Mouse (Mus musculus) cerebellum, adult 11 months (tissue): ENCODE results near the gene Adat2.

Experiments used
- DNase-seq: peaks from one replicate; pipeline ENCODE4 v3.0.0; 2022

The Adat2 gene

DNA sequence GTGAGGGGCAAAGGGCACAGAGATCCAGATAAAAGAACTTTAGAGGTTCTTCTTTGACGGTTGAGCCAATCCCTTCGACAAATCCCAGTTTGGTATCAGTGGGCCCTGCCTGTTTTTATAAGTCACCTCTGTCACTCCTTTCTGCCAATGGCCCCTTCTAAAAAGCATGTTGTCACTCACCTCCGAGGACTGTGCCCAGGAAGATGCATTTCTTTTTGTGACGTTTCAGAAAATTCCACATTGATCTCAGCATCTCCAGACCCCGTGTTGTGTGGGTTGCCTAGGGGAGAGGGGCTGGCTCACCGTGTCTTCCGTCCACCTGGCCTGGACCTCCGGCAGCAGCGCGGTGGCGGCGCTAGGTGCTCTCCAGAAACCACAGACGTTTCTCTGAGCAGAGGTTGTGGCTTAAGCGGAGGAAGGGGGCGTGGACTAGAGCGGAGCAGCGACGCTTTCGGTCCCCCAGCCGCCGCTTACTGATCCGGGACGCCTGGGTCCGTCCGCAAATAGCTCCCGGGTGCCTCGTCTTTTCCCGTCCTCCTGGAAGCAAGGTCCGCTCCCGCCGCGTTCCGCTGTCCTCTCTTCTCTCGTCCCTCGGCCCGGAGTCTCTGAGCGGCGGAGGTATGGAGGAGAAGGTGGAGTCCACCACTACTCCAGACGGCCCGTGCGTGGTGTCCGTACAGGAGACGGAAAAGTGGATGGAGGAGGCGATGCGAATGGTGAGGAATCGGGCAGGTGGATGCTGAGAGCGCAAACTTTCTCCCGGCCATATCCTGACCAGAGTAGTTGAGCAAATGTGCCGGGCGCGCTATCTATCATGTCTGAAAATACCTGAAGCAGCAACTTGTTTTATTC lies at the start of gene Adat2, which contains the start of gene Pex3:
Adat2 (plus strand) TSS at position 249 of the 852 bp plus-strand sequence.
Pex3 (minus strand) TSS at position 497 of the 852 bp plus-strand sequence.
- DNase-seq, result peak; percentile 82

DNA sequence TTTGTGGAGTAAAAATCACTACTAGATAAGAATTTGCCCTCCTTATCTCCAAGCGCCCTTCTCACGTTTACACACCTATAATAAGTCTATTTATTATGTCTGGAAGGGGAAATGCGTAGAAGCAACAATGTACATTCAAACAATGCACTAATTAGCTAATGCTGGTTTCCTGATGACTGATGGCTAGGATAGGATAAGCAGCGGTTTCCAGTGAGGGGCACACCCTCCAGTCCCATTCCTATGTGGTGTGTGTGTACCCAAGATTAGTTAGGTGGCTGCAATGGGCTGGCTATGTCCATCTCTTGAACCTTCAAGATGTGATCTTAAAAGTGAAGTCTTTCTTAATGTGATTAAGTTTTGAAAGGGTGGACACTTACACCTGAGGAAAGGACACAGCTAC lies 30.8 kb upstream of the Adat2 start:
- no peak for DNase-seq

DNA sequence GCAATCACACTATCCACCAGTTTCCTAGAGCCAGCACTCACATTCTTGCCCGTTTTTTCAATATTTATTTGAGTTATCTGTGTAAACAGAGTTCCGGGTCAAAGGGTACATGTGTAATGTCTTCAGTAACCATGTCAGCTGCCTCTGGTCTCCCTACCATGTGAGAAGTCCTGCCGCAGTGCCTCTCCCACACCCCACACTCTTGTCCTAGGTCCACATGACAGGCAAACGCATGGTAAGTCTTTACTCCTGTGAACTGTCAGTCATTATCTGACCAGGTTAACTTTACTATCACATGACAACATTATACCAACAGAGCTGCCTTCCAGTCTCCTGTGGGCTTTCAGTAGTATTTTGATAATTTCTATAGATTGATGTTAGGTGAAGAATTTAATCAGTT lies 24.5 kb upstream of the Adat2 start:
- DNase-seq, result no peak

DNA sequence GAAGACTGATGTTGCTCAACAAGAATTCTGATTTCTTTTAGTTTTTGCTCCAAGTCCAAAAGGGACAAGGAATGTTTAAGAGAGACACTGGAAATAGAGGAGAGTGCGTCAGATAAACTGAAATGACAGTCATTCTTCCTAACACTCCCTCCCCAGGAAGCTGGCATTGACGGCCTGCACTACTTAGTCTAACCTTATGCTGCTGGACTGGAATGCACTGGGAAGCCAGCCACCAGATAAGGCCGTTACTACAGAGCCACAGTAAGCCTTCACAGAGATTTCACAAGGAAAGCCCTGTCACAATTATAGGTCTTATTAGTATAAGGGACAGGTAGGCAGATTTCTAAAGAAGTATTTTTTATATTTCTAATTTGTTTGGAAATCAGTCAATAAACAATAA lies 17.9 kb upstream of the Adat2 start:
- DNase-seq, result no peak

DNA sequence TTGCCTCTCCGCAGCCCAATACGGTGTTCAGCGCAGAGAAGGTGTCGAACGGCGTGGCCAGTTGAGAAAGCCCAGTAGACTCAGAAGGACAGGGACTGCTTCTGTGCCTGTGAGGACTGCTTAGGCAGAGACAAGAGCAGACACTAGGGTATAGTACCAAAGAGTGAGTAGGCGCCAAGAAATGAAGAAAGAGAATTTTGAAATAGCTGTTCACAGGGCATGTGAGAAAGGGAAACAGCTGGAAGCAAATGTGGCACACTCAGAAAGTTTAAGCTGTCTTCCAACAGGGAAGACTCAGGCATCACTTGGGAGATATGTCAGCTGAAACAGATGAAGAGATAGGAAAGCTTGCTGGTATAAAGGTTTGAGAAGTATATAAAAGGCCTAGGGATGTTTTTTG lies 16.0 kb upstream of the Adat2 start:
- DNase-seq, result no peak

DNA sequence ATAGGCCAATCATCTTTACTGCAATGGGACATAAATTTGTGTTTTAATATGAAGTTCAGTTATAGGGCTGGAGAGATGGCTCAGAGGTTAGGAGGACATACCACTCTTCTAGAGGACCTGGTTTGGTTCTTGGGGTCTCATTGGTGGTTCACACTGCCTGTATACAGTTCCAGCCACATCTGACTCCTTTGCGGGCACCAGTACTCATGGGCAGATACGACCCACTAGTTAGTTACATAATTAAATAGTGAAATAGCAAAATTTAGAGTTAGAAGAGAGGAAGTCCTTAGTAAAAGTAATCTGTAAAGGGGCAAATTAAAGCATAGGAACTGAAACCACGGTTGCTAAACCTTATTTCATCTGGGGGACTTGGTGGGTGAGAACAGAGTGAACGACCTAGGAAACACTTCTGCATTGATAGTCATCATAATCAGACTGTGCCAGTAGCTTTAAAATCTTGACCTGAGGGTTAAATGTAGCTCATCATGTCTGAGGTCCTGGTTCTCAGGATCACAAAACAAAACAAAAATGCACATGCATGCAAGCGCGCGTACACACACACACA lies 12.8 kb upstream of the Adat2 start:
- no peak for DNase-seq

DNA sequence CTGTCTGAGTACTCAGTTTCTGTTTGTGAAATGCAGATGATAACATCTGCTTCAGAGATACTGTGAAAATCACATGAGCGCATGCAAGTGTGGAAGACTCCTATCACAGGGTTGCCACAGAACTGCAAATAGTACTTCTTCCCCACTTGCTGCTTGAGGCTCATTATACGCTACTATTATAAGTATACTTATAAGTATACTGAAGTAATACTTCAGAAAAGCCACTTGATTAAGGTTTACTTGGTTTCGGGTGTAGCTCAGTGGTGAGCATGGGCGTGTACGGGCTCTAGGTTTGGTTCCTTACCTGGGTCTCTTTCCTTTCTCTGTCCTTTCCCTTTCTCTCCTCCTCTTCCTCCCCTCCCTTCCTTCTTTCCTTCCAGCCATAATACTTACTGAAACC lies 11.0 kb upstream of the Adat2 start:
- no peak for DNase-seq

DNA sequence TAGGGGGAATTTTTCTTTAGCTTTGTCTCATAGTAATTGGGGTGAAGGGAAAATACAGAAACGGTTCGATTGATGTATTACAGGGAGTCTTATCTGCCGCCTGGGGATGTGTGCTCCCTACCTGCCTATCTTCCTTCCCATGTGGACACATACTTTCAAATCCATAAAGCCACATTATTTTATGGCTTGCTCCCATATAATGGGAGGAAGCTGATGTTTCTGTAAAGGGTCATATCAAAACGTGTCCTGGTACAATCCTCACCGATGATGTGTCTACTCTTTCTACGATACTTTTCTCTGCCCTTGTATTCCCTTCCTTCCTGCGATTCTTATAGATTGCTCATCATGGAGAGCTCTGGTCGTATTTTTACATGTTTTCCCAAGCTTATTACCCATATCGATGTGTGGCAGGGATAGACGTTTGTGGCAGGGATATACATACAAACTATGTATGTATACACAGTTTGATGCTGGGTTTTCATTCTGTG lies 848 bp downstream of the Adat2 start:
- no peak for DNase-seq

DNA sequence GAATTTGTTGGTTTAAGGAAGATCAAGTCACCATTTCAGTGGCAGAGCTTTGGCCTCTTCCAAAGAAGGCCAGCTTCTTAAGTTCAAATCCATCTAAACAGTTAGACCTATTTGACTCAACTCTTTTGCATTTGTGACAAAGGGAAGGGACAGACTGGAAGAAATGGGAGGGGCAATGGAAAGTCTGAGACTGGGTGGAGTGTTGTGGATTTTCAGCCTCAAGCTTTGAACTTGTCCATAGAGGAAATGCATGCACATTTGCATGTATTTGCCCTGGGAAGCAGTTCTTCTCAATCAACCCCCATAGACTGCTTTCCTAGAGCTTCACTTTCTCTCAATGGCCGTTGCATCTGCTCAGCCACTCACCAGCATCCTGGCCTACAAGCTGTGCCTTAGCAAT lies 1.6 kb downstream of the Adat2 start:
- no peak for DNase-seq

DNA sequence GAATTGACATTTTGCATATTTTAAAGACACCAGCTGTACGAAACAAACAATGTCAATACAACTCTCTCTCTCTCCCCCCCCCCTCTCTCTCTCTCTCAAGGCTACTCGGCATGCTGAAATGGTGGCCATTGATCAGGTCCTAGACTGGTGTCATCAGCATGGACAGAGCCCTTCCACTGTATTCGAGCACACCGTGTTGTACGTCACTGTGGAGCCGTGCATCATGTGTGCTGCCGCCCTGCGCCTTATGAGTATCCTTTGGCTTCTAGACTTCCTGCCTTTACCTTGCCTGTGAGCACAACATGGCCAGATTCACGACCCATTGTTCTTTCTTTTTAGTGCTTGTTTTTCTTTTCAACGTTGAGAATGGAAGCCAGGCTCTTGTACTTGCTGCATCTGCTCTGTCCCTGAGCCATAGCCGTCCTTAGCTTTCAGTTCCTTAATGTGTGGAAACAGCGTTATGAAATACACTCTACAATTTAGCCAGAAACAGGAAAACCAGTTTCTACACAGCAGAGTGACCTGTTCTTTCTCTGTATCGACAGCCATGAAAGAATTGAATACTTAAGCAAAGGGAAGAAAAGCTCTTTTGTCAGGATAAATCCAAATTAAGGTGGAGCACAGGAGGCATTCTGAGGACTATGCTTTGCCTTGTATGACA lies 7.5 kb downstream of the Adat2 start:
- DNase-seq, result no peak

DNA sequence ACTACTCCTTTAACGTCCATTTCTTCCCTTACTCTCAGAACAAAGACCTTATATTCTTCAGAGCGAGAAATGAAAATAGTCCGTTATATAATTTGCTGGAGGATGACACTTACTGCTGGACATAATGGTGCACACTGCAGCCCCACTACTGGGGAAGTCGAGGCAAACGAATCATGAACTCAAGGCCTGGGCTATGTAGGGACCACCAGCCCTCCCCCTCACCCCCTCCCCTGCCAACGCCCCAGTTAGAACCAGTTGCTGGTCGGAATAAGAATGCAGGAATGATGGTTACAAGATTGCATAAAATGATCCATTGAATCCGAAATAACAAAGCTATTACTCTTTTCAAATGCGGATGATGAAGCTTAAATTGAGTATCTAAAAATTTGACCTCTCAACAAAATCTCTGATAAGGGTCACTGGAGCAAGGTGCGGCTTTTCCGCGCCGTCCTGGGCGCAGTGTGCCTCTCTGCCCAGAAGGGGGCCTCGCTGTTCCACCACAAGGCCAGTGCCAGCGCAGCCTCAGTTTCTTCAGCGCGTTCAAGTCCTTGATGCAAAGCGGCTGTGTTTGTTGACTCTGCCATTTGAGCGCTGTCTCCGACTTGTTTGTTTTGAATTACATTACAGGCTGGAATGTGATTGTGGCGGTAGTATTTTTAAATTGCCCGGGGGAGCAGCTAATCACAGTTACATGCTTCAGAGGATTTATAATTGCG lies 11.8 kb downstream of the Adat2 start:
- DNase-seq, result peak; percentile 61

DNA sequence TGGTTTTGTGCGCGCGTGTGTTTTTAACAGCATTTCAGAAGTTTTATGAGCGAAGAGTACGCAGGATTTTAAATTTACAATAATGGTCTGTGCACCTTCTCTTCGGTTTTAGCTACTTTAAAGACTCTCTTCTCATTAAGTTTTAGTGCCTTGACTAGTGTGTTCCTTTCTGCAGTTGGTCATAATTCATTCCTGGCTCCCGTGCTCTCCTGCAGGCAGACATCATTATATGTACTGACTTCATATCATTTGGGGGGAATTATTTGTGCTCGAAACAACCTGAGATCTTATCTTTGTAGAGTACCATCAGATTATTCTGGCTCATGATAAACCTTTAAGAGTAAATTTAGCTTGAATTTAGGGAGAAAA lies 12.4 kb downstream of the Adat2 start:
- no peak for DNase-seq

DNA sequence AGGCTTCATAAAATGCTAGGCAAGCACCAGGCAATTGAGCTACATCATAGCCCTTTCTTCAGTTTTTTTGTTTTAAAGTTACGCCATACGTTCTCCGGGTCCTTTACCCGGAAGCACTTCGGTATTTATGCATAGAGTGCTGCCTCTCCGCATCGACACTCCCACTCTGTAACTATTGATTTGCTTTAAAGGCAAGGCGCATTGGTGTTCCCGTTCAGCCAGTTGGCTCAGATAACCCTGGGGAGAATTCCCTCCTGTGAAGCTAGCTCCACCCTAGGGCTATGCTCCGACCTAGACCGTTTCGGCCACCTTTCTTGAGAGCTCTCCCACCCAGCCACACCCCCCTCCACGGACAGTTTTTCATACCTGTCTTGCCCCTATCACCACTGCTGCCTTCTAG lies 13.7 kb downstream of the Adat2 start:
- DNase-seq, result no peak

DNA sequence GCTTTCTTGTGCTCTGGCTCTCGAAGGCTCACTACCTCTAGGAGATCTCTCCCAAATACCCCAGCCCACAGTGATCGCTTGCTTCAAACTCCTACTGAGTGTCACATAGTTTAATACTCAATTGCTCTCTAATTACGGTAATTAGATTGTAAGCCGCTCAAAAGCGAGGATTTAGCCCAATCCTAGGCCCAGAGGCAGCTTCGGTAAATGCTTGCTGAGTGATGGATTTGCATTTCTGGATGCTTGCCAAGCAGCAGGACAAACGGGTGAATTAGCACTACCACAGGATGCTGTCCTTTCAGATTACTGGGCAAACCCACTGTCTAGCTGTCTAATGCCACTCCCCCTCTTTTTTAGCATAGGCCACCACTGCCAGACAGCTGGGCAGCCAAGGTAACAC lies 17.1 kb downstream of the Adat2 start:
- no peak for DNase-seq

DNA sequence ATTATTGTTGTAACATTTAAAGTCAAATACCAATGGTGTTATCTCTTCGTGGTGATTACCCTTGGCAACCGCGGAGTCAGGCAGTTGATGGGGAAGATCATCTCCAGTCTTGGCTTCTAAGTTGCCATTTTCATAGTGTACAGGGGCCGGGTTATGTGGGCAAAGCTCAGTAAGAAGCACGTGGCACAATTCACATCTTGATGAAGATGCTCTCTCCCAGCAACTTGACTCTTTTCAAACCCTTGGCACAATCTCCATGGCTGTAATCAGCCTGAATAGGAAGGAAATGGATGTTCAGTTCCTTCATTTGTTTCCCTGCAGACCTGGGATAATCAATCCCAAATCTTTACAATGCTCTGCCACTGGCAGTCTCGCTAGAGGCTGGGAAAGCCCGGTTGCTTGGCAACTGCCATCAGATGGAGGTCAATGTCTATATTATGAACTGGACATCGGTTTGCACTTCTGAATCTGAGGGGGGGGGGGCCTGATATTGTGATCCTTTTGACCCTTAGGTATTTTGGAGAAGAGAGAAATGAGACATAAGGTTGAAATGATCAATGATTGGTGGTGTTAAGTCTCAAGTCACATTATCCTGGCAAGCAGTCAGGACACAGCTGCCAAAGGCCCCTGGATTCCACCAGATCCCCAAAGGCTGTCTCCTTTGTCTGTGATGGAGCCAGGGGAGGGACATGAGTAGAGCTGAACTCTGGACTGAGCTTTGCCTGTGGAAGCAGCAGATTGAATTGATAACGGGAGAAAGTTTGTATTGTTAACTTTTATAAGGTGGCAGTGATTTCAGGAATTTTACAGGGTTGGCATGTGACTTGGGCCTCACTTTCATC lies 18.2 kb downstream of the Adat2 start:
- no peak for DNase-seq

DNA sequence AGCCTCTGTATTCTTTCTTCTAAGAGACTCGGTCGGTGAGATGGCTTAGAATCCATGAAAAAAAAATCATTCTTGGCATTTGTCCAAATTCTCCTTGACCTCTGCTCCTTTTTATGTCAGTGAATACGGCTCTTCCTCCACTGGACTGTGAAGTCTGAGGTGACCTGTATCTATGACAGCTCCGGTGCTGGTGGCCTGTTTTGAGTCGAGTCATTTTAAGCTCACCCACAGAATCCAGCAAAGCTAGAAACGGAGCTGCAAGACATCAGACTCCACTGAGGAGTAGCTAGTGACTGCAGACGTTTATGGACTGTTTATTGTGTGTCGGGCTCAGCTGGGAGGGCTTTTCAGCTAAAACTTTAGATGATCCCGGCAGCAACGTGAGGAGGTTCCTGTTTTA lies 19.3 kb downstream of the Adat2 start:
- no peak for DNase-seq

DNA sequence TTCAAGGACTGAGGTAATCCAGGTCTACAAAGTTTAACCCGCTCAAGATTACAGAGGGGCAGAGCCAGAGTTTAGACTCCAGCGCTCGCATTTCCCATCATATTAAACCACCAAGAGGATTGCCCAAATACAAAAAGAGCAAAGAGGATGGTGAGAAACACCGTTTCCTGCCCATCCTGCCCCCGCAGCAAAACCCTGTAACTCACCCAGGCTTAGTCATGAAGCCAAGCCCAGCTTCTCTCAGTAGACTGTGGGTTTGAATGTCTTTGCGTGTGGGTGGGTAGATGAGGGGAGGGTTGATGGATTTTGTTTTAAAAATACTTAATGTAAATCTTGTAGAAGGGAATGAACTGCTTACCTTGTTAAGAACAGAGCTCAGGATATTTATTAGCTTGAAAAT lies 19.7 kb downstream of the Adat2 start:
- no peak for DNase-seq

DNA sequence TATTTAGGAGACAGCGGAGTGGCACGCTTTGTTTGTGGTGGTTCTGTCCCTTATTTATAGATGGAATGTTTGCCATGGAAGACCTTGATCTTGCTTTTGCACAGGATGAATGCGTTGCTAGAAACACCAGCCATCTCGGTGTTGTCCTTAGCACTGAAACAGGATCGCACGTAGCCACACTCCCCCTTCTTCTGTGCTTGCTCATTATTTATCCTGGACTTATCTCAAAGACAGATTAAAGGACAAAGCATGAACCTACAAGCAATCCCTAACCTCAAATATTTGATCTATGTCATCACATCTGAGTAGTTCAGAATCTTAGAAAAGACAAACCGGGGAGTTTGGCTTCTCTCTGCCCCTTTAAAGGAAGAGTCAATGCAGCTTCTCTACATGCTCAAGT lies 24.4 kb downstream of the Adat2 start:
- no peak for DNase-seq

DNA sequence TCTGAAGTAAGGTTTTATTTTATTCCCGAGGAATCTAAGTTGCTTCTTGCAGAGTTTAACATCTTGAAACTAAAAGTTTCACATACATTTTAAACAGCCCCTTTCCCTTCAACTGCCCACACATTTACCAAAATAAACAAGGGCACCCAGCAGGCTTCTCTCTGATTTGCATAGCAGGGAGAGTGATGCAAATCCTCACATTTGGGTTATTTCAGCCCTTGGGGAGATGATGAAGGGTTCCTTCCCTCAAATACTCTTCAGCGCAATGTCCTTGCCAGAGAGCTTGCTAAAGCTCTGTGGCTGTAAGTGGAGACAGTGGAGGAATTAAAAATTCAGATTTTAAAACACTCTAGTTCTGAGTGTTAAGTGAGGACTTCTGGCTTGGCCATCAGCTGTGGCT lies 35.2 kb downstream of the Adat2 start:
- DNase-seq, result no peak

DNA sequence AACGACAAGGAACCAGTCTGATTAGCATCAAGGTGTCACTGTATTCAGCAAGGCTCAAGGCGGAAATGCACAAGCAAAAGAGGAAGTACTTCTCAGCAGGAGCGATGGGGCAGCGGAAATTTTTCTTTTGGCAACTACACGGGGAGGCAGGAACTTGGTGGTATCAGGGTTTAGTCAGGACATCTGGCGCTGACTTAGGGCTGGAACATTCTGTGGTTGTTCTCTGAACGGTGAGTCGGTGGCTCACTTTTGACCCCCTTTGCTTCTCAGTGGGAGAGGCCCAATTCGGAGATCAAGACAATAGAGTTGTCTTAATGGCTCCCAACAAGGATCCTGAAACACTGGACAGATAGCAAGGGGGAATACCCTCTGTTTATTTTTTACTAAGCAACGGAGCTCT lies 39.5 kb downstream of the Adat2 start:
- no peak for DNase-seq

DNA sequence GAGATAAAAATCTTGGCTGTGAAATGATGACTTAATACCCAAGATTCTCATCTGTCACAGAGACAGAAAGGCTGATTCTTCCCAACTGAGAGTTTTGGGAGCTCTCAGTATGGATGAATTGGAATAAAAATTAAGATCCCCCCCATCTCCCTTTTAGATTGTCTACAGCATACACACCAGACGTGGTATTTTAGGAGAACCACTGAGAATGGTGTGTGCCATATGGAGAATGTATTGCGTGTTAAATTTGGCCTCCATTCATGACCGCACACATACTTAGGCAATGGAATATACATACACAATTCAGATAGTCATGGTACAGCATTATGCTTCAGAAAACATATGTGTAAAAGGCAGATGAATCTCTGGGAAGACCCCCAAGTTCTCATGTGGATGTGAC lies 40.8 kb downstream of the Adat2 start:
- DNase-seq, result no peak

DNA sequence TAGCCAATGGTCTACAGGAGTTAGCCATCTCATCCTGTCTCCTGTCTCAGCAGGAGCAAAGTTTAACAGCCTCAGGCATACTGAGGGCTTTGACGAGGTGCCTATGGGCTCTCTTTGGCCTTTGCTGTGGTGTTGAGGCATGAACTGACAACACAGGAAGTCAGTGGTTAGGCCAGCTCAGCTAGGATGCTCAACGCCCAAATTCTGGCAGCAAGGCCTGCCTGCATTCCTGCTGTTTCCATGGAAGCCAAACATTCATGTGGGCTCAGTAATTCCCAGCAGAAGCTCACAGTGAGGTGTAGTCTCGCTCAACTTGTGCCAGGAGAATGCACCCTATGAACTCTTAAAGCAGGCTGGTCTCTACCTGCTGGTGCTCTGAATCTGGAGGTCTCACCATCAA lies 43.4 kb downstream of the Adat2 start:
- no peak for DNase-seq

DNA sequence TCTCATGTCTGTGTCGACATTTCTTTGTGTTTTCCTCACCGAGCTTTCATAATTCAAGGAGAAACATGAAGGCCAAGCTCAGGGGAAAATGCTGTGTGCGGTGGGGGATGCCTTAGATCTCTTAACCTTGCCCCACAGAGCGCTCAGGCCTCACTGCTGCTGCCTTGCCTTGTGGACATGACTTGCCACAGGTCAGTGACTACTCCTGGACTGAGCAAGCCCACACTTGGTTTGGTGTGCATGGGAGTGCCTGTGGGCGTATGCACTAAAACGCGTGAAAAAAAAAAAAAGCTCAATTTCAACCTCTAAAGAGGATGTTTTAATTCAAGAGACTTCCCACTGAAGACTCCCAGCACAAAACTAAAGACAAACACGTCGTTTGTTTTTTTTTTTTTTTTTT lies 44.2 kb downstream of the Adat2 start:
- no peak for DNase-seq
